Mouse (Mus musculus) spleen, postnatal 36 days (tissue): ENCODE measurements around the gene Smtnl2.
"Not testable (repeated sequence)": the region's sequence is repeated elsewhere in the genome, so short reads cannot be mapped to it uniquely, and the experiment has no call there.

Experiments
- DNase-seq, 2 experiments: peaks; one replicate each; pipeline ENCODE4 v3.0.0; 2022; ENCODE audit warnings: low spot score in 2 of 2, mixed read lengths in 1 of 2

Smtnl2 gene

GRCm38 (mm10) chr11:72361385-72362346 is 49.8 kb downstream of the Smtnl2 start:
- DNase-seq: peak; percentile 11 to 15

- DNase-seq: peak; percentile 41 to 54
Observed at GRCm38 (mm10) chr11:72354971-72355728, 56.4 kb downstream of the Smtnl2 start.

DNA sequence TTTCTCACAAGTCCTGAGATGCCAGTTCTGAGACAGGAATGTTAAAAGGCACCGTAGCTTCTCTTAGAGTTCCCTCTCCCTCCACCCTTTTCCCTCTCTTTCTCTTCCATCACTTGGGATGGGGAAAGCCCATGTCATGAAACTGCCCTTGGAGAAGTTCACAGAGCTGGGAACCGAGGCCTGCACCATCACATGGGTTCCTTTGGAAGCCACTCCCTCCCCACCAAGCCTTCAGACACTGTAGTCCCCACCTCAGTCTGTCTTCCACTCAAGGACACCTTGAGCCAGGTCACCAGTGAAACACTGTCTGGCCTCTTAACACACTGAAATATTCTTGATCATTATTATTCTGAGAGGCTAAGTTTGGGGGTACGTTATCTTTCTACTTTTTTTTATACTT is 58.3 kb downstream of the Smtnl2 start:
- DNase-seq: no peak

DNA sequence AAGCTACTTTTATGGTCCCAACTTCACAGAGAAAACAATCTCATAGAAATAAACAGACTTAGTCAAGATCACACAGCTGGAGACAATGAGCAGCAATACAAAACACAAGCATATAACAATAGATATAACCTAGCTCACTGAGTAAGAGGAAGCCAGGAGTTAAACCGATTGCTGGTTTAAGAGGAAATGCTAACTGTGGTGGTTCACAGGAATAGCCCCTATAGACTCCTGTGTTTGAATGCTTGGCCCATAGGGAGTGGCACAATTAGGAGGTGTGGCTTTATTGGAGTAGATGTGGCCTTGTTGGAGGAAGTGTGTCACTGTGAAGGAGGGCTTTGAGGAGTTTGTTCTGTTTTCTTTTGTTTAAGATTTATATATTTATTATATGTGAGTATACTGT is 59.2 kb downstream of the Smtnl2 start:
- DNase-seq: no peak

- no peak for DNase-seq
Observed at GRCm38 (mm10) chr11:72349652-72350051, 61.9 kb downstream of the Smtnl2 start.

DNA sequence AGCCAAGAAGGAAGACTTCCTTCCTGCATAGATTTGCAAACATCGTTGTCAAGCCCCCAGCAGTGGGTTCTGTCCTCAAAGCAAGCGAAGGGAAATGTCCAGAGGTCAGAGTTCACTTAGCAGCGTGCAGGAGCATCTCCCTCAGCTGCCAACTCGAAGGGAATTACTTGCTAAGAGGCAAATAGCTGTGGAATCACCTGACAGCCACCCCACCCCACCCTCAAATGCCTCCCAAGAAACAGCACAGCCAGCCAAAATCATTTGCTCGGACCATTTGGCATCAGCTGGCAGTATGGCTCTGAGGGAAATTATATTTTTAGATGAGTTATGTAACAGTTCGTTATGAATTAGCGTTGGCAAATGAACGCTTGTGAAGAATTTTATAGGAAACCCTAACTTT is 62.5 kb downstream of the Smtnl2 start:
- DNase-seq: no peak

- DNase-seq: no peak
Observed at GRCm38 (mm10) chr11:72348563-72348962, 63.0 kb downstream of the Smtnl2 start.

- DNase-seq: no peak
Observed at GRCm38 (mm10) chr11:72344486-72344885, 67.0 kb downstream of the Smtnl2 start.

GRCm38 (mm10) chr11:72343904-72344303 is 67.6 kb downstream of the Smtnl2 start:
- peak in 1 of 2 experiments; percentile 25 for DNase-seq

DNA sequence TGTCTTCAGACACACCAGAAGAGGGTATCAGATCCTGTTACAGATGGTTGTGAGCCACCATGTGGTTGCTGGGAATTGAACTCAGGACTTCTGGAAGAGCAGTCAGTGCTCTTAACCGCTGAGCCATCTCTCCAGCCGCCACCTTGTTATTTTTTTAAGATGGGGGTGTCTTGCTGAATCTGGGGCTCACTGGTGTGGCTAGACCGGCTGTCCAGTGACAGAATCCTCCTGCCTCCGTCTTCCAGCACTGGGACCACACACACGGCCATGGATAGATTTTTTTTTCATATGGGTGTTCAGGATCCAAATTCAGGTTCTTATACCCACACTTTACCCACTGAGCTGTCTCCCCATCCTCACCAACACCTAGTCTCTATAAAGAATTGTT is 68.3 kb downstream of the Smtnl2 start:
- not testable (repeated sequence) for DNase-seq

DNA sequence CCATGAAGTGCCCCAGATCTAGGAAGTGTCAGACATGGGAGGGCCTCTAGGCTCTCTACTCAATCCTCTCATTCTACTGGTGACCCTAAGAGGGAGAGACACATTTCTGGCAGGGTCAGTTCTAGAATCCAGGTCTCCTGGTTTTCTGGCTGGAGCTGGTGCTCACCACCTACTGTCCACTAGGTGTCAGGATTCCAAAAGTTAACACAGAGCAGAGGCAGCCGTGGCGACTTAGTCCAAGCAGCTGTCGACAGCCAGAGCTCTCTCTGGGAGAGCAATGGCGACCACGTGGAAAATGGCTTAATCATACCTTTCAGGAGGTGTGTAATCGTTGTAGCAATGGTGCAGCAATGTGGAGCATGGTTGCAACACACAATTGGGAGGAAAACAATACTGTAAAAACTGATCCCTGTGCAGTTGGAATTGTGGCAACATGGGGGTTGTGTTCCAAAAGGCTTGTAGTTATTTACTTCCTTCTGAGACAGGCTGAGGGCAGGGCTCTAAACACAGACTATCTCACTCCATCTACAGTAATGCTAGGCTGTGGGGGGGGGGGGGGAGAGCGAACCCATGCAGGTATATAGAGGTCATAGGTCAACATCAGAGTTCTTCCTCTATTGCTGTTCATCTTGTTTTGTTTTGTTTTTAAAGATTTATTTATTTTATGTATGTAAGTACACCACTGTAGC is 68.8 kb downstream of the Smtnl2 start:
- peak in 1 of 2 experiments; percentile 19 for DNase-seq

DNA sequence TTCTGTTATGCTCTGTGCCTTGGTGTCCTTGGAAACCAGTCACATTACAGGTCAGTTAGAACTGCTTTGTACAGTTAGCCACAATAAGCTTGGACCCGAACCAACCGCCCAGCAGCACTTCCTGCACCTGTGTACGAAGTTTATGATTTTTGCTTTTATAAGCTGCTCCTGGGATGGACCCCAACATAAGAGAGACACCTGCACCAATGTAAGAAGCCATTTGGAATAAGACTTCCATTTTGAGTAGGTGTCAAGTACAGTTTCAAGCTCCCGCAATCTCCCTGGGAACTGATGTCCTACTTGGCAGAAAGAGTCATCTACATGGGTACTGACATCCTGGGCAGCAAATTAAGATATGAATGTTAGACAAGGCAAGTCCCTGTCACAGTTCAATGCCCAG is 71.8 kb downstream of the Smtnl2 start:
- DNase-seq: no peak
